Mouse (Mus musculus) kidney, postnatal 25 days (tissue): ENCODE results near the gene Sowahb.

Experiments used
- DNase-seq, 2 experiments: peaks; one replicate each; pipeline ENCODE4 v3.0.0; 2021; ENCODE audit warnings: mixed read lengths in 2 of 2

Sowahb gene

DNA sequence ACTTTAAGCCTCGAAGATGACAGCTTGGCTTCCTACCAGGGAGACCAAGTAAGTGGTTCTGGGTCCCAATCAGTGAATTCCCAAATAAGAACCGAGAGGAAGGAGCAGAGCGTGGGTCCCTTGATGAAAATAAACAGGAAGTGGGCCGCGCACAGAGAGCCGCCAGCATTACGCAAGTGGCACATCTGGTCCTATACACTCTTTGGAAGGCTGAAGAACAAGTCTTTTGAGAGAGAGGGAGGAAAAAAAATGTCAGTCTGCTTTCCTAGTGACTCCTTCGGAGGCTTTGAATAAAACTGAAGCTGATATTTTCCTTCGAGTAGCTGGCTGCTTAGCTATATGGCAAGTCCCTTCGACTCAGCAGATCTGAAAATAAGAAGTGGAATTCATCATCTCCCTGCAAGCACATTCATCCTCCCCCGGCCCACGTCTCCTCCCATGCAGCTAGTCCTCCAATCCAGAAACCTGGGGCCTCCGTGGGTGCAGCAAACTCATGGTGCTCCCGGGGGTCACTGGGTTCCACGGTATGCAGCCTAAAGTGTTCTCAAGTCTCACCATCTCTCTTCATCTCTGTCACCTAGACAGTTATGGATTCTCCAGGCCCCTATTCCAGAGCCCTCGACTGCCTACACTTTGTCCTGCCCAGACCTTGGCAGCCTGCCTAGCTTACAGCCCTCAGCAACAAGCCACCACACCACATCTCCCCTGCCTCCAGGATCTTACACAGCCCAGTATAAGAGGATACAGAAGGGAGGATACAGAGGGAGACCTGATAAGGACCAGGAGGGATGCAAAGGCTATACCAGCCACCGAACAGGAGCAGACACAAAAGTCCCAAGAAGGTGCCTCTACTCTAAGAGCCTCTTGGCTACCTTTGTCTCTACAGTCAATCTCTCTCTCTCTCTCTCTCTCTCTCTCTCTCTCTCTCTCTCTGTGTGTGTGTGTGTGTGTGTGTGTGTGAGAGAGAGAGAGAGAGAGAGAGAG, 43.8 kb downstream of the Sowahb start:
- peak; percentile 64 to 65 for DNase-seq

- no peak for DNase-seq
Observed at GRCm38 (mm10) chr5:93000060-93000459, 44.8 kb downstream of the Sowahb start.

DNA sequence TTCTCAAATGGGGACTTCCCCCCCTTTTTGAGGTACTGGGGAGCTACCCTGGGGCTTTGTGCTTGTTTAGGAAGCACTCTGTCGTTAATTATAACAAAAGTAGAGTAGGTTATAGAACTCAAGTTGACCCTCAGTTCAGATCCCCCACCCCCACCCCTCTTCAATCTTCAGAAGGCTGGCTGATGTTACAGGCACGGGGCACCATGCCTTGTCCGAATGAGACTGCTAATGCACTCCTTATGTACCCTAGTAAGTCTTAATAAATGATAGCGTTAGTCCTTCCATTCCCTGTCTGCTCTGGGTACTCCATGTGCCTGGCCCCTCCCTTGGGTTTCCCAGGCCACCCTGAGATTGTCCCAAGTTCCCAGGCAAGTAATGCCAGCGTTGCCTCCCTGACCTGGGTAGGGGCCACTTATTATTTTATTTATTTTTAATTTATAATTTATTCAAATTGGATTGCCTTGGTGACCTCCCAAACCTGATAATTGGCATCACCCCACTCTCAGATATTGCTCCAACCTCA, 46.3 kb downstream of the Sowahb start:
- no peak for DNase-seq

- peak; percentile 35 to 69 for DNase-seq
Observed at GRCm38 (mm10) chr5:92997428-92998120, 47.2 kb downstream of the Sowahb start.

GRCm38 (mm10) chr5:92994861-92995260, 50.0 kb downstream of the Sowahb start:
- DNase-seq = no peak

- no peak for DNase-seq
Observed at GRCm38 (mm10) chr5:92994309-92994708, 50.5 kb downstream of the Sowahb start.

DNA sequence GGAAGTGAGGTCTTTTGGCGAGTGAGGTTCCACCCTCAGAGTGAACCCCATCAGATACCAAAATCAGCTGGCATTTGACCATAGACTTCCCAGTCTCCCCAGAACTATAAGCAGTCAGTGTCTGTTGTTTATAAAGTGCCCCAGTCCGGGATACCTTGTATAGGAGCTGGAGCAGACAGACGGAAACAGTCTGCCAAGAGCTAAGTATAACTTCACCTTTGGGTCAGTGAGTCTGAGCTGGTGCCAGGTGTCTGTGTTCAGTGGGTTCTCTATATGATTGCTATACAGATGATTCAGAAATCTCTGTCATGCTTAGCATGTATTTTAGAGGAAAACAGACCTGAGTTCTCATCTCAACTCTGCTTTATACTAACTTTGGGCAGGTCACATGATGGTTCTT, 52.7 kb downstream of the Sowahb start:
- no peak for DNase-seq
